Mouse (Mus musculus) MEL (cell line): ENCODE data around the gene Slc5a5. TPM values are rescaled to one million over a fixed set of nuclear protein-coding genes. Genes with fewer than 3 reads are reported as not detected.

Experiments used
- DNase-seq: peaks from one replicate; pipeline ENCODE4 v3.0.0; 2011; ENCODE audit warnings: low read depth, low spot score
- H3K27ac ChIP-seq: 2 replicates; pipeline ENCODE4 v1.5.1; 2012; ENCODE audit warnings: low read depth, mild to moderate bottlenecking, control low read depth, low read length, moderate library complexity; ENCODE audit not compliant: control insufficient read depth
- H3K27me3 ChIP-seq, 2 experiments: fragments of 150-350 bp in 1 of 2; sonication (generic) in 1 of 2; 2 replicates each; pipeline ENCODE4 v1.6.1; 2012; ENCODE audit warnings: low read length in 2 of 2, mild to moderate bottlenecking in 2 of 2, improper control_type of control experiment in 1 of 2, moderate library complexity in 1 of 2; ENCODE audit not compliant: insufficient read depth in 2 of 2, control insufficient read depth in 1 of 2
- H3K36me3 ChIP-seq, 2 experiments: 2 replicates each; pipeline ENCODE4 v1.6.1; 2012 to 2014; ENCODE audit warnings: low read length in 2 of 2, improper control_type of control experiment in 1 of 2, inconsistent platforms in 1 of 2, mild to moderate bottlenecking in 1 of 2; ENCODE audit not compliant: insufficient read depth in 2 of 2, control insufficient read depth in 1 of 2
- H3K4me1 ChIP-seq, 2 experiments: fragments of 150-350 bp in 1 of 2; sonication (generic) in 1 of 2; 2 replicates each; pipeline ENCODE4 v1.6.1; 2012; ENCODE audit warnings: low read length in 2 of 2, improper control_type of control experiment in 1 of 2, mild to moderate bottlenecking in 1 of 2; ENCODE audit not compliant: insufficient read depth in 2 of 2, control insufficient read depth in 1 of 2
- H3K4me3 ChIP-seq, 2 experiments: fragments of 150-350 bp in 1 of 2; sonication (generic) in 1 of 2; 2 replicates each; pipeline ENCODE4 v1.5.1; 2012; ENCODE audit warnings: low read depth in 2 of 2, low read length in 2 of 2, mild to moderate bottlenecking in 2 of 2, moderate library complexity in 2 of 2, control low read depth in 1 of 2, improper control_type of control experiment in 1 of 2; ENCODE audit not compliant: control insufficient read depth in 1 of 2, insufficient read depth in 1 of 2
- H3K79me2 ChIP-seq: 2 replicates; pipeline ENCODE4 v1.6.1; 2012; ENCODE audit warnings: mild to moderate bottlenecking, low read length, moderate library complexity; ENCODE audit not compliant: control insufficient read depth, poor library complexity, insufficient read depth
- H3K9ac ChIP-seq: 2 replicates; pipeline ENCODE4 v1.6.1; 2012; ENCODE audit warnings: low read depth, mild to moderate bottlenecking, control low read depth, low read length, moderate library complexity; ENCODE audit not compliant: control insufficient read depth, poor library complexity, severe bottlenecking
- H3K9me3 ChIP-seq: fragments of 150-350 bp; sonication (generic); replicated peaks from 2 replicates; pipeline ENCODE4 v1.6.1; 2012; ENCODE audit warnings: mild to moderate bottlenecking, low read length, improper control_type of control experiment, moderate library complexity; ENCODE audit not compliant: insufficient read depth
- CHD1 ChIP-seq: IDR thresholded peaks from 2 replicates; pipeline ENCODE4 v1.6.1; 2012; ENCODE audit warnings: low read depth, mild to moderate bottlenecking, inconsistent platforms, low read length, improper control_type of control experiment
- CHD2 ChIP-seq: IDR thresholded peaks from 2 replicates; pipeline ENCODE4 v1.6.1; 2011; ENCODE audit warnings: low read length, improper control_type of control experiment
- CTCF ChIP-seq, 3 experiments: IDR thresholded peaks in 2 of 3; conservative IDR thresholded peaks in 1 of 3; 2 replicates each; pipeline ENCODE4 v1.5.1; 2011 to 2012; ENCODE audit warnings: low read length in 3 of 3, low read depth in 2 of 3, mild to moderate bottlenecking in 2 of 3, improper control_type of control experiment in 1 of 3, inconsistent platforms in 1 of 3, mixed read lengths in 1 of 3, moderate library complexity in 1 of 3; ENCODE audit not compliant: control insufficient read depth in 1 of 3, insufficient read depth in 1 of 3, poor library complexity in 1 of 3, severe bottlenecking in 1 of 3
- E2F4 ChIP-seq: IDR thresholded peaks from 2 replicates; pipeline ENCODE4 v1.6.1; 2011; ENCODE audit warnings: low read depth, low read length, improper control_type of control experiment, borderline replicate concordance
- GABPA ChIP-seq: IDR thresholded peaks from 2 replicates; pipeline ENCODE4 v1.6.1; 2012; ENCODE audit warnings: low read depth, mild to moderate bottlenecking, inconsistent platforms, low read length, improper control_type of control experiment, moderate library complexity
- HCFC1 ChIP-seq: IDR thresholded peaks from 2 replicates; pipeline ENCODE4 v1.6.1; 2012; ENCODE audit warnings: low read depth, mild to moderate bottlenecking, inconsistent platforms, low read length, improper control_type of control experiment, moderate library complexity
- JUND ChIP-seq: IDR thresholded peaks from 2 replicates; pipeline ENCODE4 v1.6.1; 2011; ENCODE audit warnings: low read depth, mild to moderate bottlenecking, improper control_type of control experiment, low read length
- KAT2A ChIP-seq: conservative IDR thresholded peaks from 2 replicates; pipeline ENCODE4 v1.6.1; 2012; ENCODE audit warnings: low read depth, low read length, improper control_type of control experiment, inconsistent platforms
- MAZ ChIP-seq: IDR thresholded peaks from 2 replicates; pipeline ENCODE4 v1.6.1; 2012; ENCODE audit warnings: low read depth, mild to moderate bottlenecking, inconsistent platforms, low read length, improper control_type of control experiment
- MEF2A ChIP-seq: IDR thresholded peaks from 2 replicates; pipeline ENCODE4 v1.6.1; 2014; ENCODE audit warnings: low read depth, mild to moderate bottlenecking, inconsistent platforms, low read length, improper control_type of control experiment; ENCODE audit not compliant: poor library complexity, insufficient replicate concordance, severe bottlenecking; ENCODE audit errors: extremely low read depth
- MXI1 ChIP-seq: IDR thresholded peaks from 2 replicates; pipeline ENCODE4 v1.6.1; 2011; ENCODE audit warnings: mild to moderate bottlenecking, low read depth, low read length, improper control_type of control experiment
- POLR2A ChIP-seq, 2 experiments: IDR thresholded peaks; 2 replicates each; pipeline ENCODE4 v1.6.1; 2011 to 2012; ENCODE audit warnings: low read length in 2 of 2, mild to moderate bottlenecking in 2 of 2, control low read depth in 1 of 2, improper control_type of control experiment in 1 of 2, low read depth in 1 of 2, moderate library complexity in 1 of 2; ENCODE audit not compliant: control insufficient read depth in 1 of 2, insufficient read depth in 1 of 2, poor library complexity in 1 of 2
- POLR2AphosphoS5 ChIP-seq: IDR thresholded peaks from 2 replicates; pipeline ENCODE4 v1.6.1; 2012; ENCODE audit warnings: low read depth, borderline replicate concordance, mild to moderate bottlenecking, inconsistent platforms, low read length, moderate library complexity, mixed read lengths
- SIN3A ChIP-seq: IDR thresholded peaks from 2 replicates; pipeline ENCODE4 v1.6.1; 2012; ENCODE audit warnings: low read length, improper control_type of control experiment, inconsistent platforms
- SMC3 ChIP-seq: IDR thresholded peaks from 2 replicates; pipeline ENCODE4 v1.6.1; 2011; ENCODE audit warnings: low read depth, low read length, improper control_type of control experiment
- TAL1 ChIP-seq: IDR thresholded peaks from 2 replicates; pipeline ENCODE4 v1.6.1; 2012; ENCODE audit warnings: mild to moderate bottlenecking, inconsistent platforms, low read length, moderate library complexity, mixed read lengths
- TBP ChIP-seq: IDR thresholded peaks from 2 replicates; pipeline ENCODE4 v1.8.0; 2011; ENCODE audit warnings: low read depth, low read length, improper control_type of control experiment
- ZKSCAN1 ChIP-seq: IDR thresholded peaks from 2 replicates; pipeline ENCODE4 v1.6.1; 2012; ENCODE audit warnings: low read depth, mild to moderate bottlenecking, inconsistent platforms, low read length, improper control_type of control experiment, moderate library complexity
- ZMIZ1 ChIP-seq: IDR thresholded peaks from 2 replicates; pipeline ENCODE4 v1.6.1; 2012; ENCODE audit warnings: low read depth, mild to moderate bottlenecking, inconsistent platforms, low read length, improper control_type of control experiment, moderate library complexity
- polyA plus RNA-seq, 2 experiments: library from polyadenylated mRNA; stranded (reverse) in 1 of 2; unstranded in 1 of 2; fragments of >175 nt in 1 of 2; fragments of >200 nt in 1 of 2; gene quantifications; 2 replicates each; pipeline versions ENCODE4 v1.2.1 to v1.2.4; 2012; ENCODE audit warnings: low replicate concordance in 2 of 2, low read depth in 1 of 2; ENCODE audit not compliant: insufficient read length in 2 of 2, insufficient read depth in 1 of 2, missing spikeins in 1 of 2
- total RNA-seq: library from RNA; depleted of rRNA; stranded (reverse); fragments of 300-350 nt; gene quantifications from 2 replicates; pipeline ENCODE4 v1.2.3, GENCODE M21; 2012

The Slc5a5 gene
- total and polyA plus RNA-seq, 3 experiments = 0.12 to 0.36 TPM; not detected in 1

DNA sequence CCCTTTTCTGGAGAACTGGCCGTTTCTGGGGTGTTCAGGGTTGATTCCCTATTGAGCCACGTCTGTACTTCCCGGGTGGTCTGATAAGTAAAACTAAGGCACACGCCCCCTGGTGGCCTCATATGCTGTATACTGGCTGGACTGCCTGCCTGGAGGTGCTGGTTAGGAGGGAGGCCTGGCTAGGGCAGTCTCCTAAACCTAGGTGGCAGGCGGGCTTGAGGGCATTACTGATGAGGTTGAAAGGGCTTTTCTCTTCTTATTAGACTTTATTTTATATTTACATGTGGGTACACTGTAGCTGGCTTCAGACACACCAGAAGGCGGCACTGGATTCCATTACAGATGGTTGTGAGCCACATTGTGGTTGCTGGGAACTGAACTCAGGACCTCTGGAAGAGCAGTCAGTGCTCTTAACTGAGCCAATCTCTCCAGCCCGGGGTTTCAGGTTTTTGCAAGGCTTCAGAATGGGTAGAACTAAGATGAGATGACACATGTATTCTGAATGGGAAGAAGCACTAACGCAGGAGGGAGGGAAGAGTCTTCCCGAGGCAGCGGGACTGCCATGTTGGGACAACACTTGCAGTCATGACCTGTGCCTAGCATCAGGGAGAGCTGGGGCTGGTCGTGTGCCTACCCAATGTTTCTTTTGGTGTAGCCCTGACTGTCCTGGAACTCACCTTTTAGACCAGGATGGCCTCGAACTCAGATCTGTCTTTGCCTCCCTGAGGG is 1.3 kb upstream of the Slc5a5 start (continued):
- TF ChIP-seq CHD2 (peak; percentile 41), TAL1 (no peak), ZKSCAN1 (no peak), ZMIZ1 (peak; percentile 66), MXI1 (no peak), CTCF (IDR thresholded peaks at IDR 0.05 in 2 of 3, conservative IDR thresholded peaks at IDR 0.05 in 1 of 3; ENCODE audit: control insufficient read depth in 1 of 3, insufficient read depth in 1 of 3, low read depth in 2 of 3, low read length in 3 of 3, poor library complexity in 1 of 3, severe bottlenecking in 1 of 3) (peak; percentile 60 to 72 (median 65)), JUND (no peak), GABPA (no peak), MEF2A (no peak), POLR2AphosphoS5 (peak; percentile 21; the same call in 1 of the 2 replicates), SMC3 (peak; percentile 45), KAT2A (no peak), TBP (no peak), E2F4 (no peak)

DNA sequence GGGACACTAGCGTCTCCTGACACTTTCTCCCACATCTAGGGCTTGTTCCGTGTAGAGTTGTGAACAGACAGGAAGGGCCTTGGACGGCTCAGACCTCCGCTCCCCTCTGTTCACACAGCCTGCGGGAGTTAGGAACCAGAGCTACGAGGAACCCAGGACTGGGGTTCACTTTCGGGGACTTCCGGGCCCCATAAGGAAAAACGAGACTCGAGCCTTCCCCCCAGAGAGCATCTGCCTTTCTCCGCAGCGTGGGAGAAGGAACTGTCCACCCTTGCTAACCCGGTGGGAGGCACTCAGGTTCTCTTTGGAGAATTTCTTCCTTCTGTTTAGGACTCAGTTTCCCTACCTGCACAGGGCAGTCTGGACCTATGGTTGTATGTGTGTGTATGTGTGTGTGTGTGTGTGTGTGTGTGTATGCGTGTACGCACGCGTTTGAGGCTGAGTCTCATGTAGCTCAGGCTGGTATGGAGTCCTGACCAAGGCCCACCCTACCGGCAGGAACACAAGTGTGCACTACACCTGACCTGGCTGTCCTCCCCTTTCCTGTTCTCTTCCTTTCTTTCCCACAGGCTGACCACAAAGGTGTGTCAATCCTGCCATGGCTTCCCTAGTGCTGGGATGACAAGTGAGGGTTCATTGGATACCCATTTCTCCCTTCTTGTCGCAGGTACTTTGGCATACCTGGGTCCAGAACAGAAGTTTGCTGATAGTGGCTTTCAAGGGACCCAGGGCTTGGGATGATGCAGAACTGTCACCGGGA is 519 bp upstream of the Slc5a5 start:
- peaks cover 7 to 12% of the 10 kb centered on the region in 2 experiments; a peak in 3 of 4 replicates for H3K36me3 ChIP-seq
- H3K27me3 ChIP-seq = no peaks in the 10 kb centered on the region
- no peak for DNase-seq
- no peaks in the 10 kb centered on the region for H3K9me3 ChIP-seq
- H3K9ac ChIP-seq = no peak overlapping the region
- no peak overlapping the region for H3K27ac ChIP-seq
- no peak overlapping the region for H3K4me3 ChIP-seq
- TF ChIP-seq SIN3A (no peak), HCFC1 (no peak), CHD1 (no peak), MAZ (no peak), CHD2 (0 out of 2 replicates have a peak, but pooled peaks have one; percentile 22), POLR2A (IDR thresholded peaks at IDR 0.05; ENCODE audit: control insufficient read depth in 1 of 2, insufficient read depth in 1 of 2, low read depth in 1 of 2, low read length in 2 of 2, poor library complexity in 1 of 2) (no peak; a peak in 1 of 4 replicates), POLR2AphosphoS5 (0 out of 2 replicates have a peak, but pooled peaks have one; percentile 56)
- TF ChIP-seq, all 39 proteins: peak for 2
- H3K79me2 ChIP-seq = peaks cover 19% of the 10 kb centered on the region
- H3K4me1 ChIP-seq = no peaks in the 10 kb centered on the region
